Mouse (Mus musculus): ENCODE results near the gene Jrkl. TPM values are rescaled to one million over a fixed set of nuclear protein-coding genes. Genes with fewer than 3 reads are reported as not detected.

The Jrkl gene
- polyA plus RNA-seq, 1 experiment, result 1.9 TPM

- H3K79me2 ChIP-seq (ENCODE audit: control insufficient read depth, insufficient read depth), result no peaks in the 10 kb centered on the region
- H3K27me3 ChIP-seq (ENCODE audit: control insufficient read depth, insufficient read depth, insufficient read length), result no peaks in the 10 kb centered on the region
- TF ChIP-seq POLR2AphosphoS2 (IDR thresholded peaks at IDR 0.05; ENCODE audit: insufficient read length, low read depth), result no peak
- TF ChIP-seq POLR2A (IDR thresholded peaks at IDR 0.05; ENCODE audit: insufficient read length, low read depth), result no peak
- no peak for TF ChIP-seq MAX (IDR thresholded peaks at IDR 0.05; ENCODE audit: low read depth)
- no peak for TF ChIP-seq MYOD1 (IDR thresholded peaks at IDR 0.05; ENCODE audit: control insufficient read depth in 1 of 3, insufficient read length in 2 of 3, low read depth in 2 of 3)
- TF ChIP-seq MYOG (IDR thresholded peaks at IDR 0.05; ENCODE audit: control insufficient read depth in 1 of 3, insufficient read depth in 1 of 3, insufficient read length in 2 of 3, low read depth in 2 of 3), result no peak
- TF ChIP-seq CEBPB (IDR thresholded peaks at IDR 0.05; ENCODE audit: insufficient read depth, poor library complexity, severe bottlenecking), result no peak
- no peak for TF ChIP-seq SRF (IDR thresholded peaks at IDR 0.05; ENCODE audit: control insufficient read depth, insufficient read length, low read depth)
- TF ChIP-seq USF1 (IDR thresholded peaks at IDR 0.05; ENCODE audit: low read depth), result no peak
- TF ChIP-seq E2F4 (IDR thresholded peaks at IDR 0.05; ENCODE audit: insufficient read depth), result no peak
- no peak for TF ChIP-seq TCF3 (IDR thresholded peaks at IDR 0.05; ENCODE audit: insufficient read length, low read depth)
- TF ChIP-seq REST (IDR thresholded peaks at IDR 0.05; ENCODE audit: insufficient read depth, insufficient read length), result no peak
- TF ChIP-seq TCF12 (IDR thresholded peaks at IDR 0.05; ENCODE audit: insufficient read depth, poor library complexity, severe bottlenecking), result no peak
- H3K36me3 ChIP-seq (ENCODE audit: control insufficient read depth, insufficient read depth), result no peaks in the 10 kb centered on the region
- no peak overlapping the region for H3ac ChIP-seq (ENCODE audit: control insufficient read depth, insufficient read length)
- no peak overlapping the region for H3K4me3 ChIP-seq
- no peak overlapping the region for H3K4me2 ChIP-seq (ENCODE audit: low read depth)
Measured at GRCm38 (mm10) chr9:13251251-13251650, 5.6 kb upstream of the Jrkl start.

- no peaks in the 10 kb centered on the region for H3K27me3 ChIP-seq (ENCODE audit: control insufficient read depth, insufficient read depth, insufficient read length)
- peak overlapping the region; percentile 66 for H3K4me2 ChIP-seq (ENCODE audit: low read depth)
- no peak for TF ChIP-seq SRF (IDR thresholded peaks at IDR 0.05; ENCODE audit: control insufficient read depth, insufficient read length, low read depth)
- TF ChIP-seq REST (IDR thresholded peaks at IDR 0.05; ENCODE audit: insufficient read depth, insufficient read length), result no peak
- no peak for TF ChIP-seq TCF3 (IDR thresholded peaks at IDR 0.05; ENCODE audit: insufficient read length, low read depth)
- TF ChIP-seq CEBPB (IDR thresholded peaks at IDR 0.05; ENCODE audit: insufficient read depth, poor library complexity, severe bottlenecking), result no peak
- no peak for TF ChIP-seq USF1 (IDR thresholded peaks at IDR 0.05; ENCODE audit: low read depth)
- no peak for TF ChIP-seq POLR2A (IDR thresholded peaks at IDR 0.05; ENCODE audit: insufficient read length, low read depth)
- TF ChIP-seq MYOD1 (IDR thresholded peaks at IDR 0.05; ENCODE audit: control insufficient read depth in 1 of 3, insufficient read length in 2 of 3, low read depth in 2 of 3), result no peak
- no peak for TF ChIP-seq MAX (IDR thresholded peaks at IDR 0.05; ENCODE audit: low read depth)
- no peak for TF ChIP-seq E2F4 (IDR thresholded peaks at IDR 0.05; ENCODE audit: insufficient read depth)
- TF ChIP-seq TCF12 (IDR thresholded peaks at IDR 0.05; ENCODE audit: insufficient read depth, poor library complexity, severe bottlenecking), result no peak
- peaks cover 16% of the 10 kb centered on the region for H3K79me2 ChIP-seq (ENCODE audit: control insufficient read depth, insufficient read depth)
- no peak overlapping the region for H3ac ChIP-seq (ENCODE audit: control insufficient read depth, insufficient read length)
- H3K36me3 ChIP-seq (ENCODE audit: control insufficient read depth, insufficient read depth), result no peaks in the 10 kb centered on the region
- peak overlapping the region; percentile 72 for H3K4me3 ChIP-seq
Measured at GRCm38 (mm10) chr9:13248104-13248503, 2.5 kb upstream of the Jrkl start.

DNA sequence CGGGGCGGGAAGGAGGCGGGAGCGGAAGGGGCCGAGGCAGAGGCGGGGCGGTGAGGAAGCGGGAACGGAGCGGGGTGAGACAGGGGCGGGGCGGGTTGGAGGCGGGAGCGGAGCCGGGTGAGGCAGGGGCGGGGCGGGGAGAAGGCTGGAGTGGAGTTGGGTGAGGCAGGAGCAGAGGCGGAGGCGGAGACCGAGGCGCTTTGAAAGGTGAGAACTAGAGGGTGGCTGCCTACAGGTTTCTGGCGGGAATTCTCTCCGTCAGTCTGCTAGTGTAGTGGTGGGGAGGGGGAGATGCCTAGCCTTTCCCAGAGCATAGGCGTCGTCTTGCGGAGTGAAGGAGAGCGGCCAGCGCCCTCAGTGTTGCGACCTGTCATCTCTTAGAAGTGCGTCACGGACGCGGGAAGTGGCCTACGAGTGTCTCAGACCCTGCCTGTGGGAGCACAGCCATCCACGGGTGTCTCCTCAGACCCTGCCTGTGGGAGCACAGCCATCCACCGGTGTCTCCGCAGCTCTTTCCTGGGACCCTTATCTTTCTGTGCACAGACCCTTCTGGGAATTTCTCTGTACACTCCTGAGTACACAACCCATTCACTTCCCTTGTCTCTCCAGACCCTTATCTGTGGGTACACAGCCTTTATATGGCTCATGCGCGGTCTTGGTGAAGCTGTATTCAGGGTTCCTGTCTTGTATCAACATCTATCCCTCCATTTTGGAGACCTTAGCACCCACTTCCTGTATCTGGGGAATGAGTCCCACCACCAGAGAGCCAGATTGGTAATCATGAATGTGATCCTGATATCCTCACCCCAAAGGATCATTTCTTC lies 1.4 kb upstream of the Jrkl start, which contains the start of gene Ccdc82:
Ccdc82 (plus strand) TSS at position 141 of the 824 bp plus-strand sequence.
- Histone ChIP-seq H3K27me3 (ENCODE audit: control insufficient read depth, insufficient read depth, insufficient read length) (no peaks in the 10 kb centered on the region), H3K79me2 (ENCODE audit: control insufficient read depth, insufficient read depth) (peaks cover 16% of the 10 kb centered on the region), H3K36me3 (ENCODE audit: control insufficient read depth, insufficient read depth) (no peaks in the 10 kb centered on the region), H3K4me2 (ENCODE audit: low read depth) (peak within 1 kb of the TSS; percentile 66), H3ac (ENCODE audit: control insufficient read depth, insufficient read length) (peak within 1 kb of the TSS; percentile 48), H3K4me3 (peak within 1 kb of the TSS; percentile 72)
- TF ChIP-seq USF1 (IDR thresholded peaks at IDR 0.05; ENCODE audit: low read depth) (no peak), POLR2A (IDR thresholded peaks at IDR 0.05; ENCODE audit: insufficient read length, low read depth) (peak; percentile 63), CEBPB (IDR thresholded peaks at IDR 0.05; ENCODE audit: insufficient read depth, poor library complexity, severe bottlenecking) (no peak), MAX (IDR thresholded peaks at IDR 0.05; ENCODE audit: low read depth) (no peak), MYOD1 (IDR thresholded peaks at IDR 0.05; ENCODE audit: control insufficient read depth in 1 of 3, insufficient read length in 2 of 3, low read depth in 2 of 3) (no peak)

GRCm38 (mm10) chr9:13242321-13242720 lies 3.3 kb downstream of the Jrkl start:
- Histone ChIP-seq H3K4me3 (no peak overlapping the region), H3ac (ENCODE audit: control insufficient read depth, insufficient read length) (no peak overlapping the region), H3K4me2 (ENCODE audit: low read depth) (no peak overlapping the region), H3K36me3 (ENCODE audit: control insufficient read depth, insufficient read depth) (no peaks in the 10 kb centered on the region), H3K27me3 (ENCODE audit: control insufficient read depth, insufficient read depth, insufficient read length) (no peaks in the 10 kb centered on the region), H3K79me2 (ENCODE audit: control insufficient read depth, insufficient read depth) (peaks cover 16% of the 10 kb centered on the region)
- no peak for TF ChIP-seq MAX (IDR thresholded peaks at IDR 0.05; ENCODE audit: low read depth)
- TF ChIP-seq SRF (IDR thresholded peaks at IDR 0.05; ENCODE audit: control insufficient read depth, insufficient read length, low read depth), result no peak

DNA sequence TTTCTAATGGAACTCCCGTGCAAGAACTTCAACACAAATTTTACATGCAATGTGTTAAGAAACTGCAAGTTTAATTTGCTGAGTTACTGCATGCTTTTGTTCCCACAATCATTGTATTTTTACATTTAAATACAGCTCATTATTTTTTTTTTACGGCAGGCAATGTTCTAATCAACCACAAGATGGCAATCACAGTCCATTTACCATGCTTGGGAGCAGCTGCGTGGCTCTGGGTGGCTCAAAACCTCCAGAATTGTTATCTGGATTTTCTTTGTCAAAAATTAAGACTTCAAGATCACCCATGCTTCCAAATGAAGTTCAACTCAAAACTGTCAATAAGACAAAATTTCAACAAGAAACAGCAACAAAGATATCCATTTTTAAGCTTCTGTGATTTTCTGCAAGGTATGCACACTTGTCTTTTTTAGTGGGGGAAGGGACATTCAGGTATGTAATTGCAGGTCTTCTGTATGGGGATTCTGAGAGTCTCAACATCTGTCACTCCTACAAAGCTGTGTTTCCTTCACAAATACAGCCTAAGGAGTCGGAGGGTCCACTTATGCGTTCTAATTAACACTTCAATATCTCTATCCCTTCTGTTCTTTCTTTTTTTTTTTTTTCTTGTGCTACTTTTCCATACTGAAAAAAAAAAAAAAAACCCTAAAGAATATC lies 13.9 kb downstream of the Jrkl start:
- Histone ChIP-seq H3ac (ENCODE audit: control insufficient read depth, insufficient read length) (no peak overlapping the region), H3K79me2 (ENCODE audit: control insufficient read depth, insufficient read depth) (no peaks in the 10 kb centered on the region), H3K27me3 (ENCODE audit: control insufficient read depth, insufficient read depth, insufficient read length) (no peaks in the 10 kb centered on the region), H3K36me3 (ENCODE audit: control insufficient read depth, insufficient read depth) (no peaks in the 10 kb centered on the region), H3K4me3 (no peak overlapping the region), H3K4me2 (ENCODE audit: low read depth) (no peak overlapping the region)
- TF ChIP-seq SRF (IDR thresholded peaks at IDR 0.05; ENCODE audit: control insufficient read depth, insufficient read length, low read depth) (no peak), TCF12 (IDR thresholded peaks at IDR 0.05; ENCODE audit: insufficient read depth, poor library complexity, severe bottlenecking) (no peak), TCF3 (IDR thresholded peaks at IDR 0.05; ENCODE audit: insufficient read length, low read depth) (no peak), REST (IDR thresholded peaks at IDR 0.05; ENCODE audit: insufficient read depth, insufficient read length) (no peak), POLR2AphosphoS2 (IDR thresholded peaks at IDR 0.05; ENCODE audit: insufficient read length, low read depth) (no peak), E2F4 (IDR thresholded peaks at IDR 0.05; ENCODE audit: insufficient read depth) (no peak), CEBPB (IDR thresholded peaks at IDR 0.05; ENCODE audit: insufficient read depth, poor library complexity, severe bottlenecking) (no peak), MYOD1 (IDR thresholded peaks at IDR 0.05; ENCODE audit: control insufficient read depth in 1 of 3, insufficient read length in 2 of 3, low read depth in 2 of 3) (no peak), USF1 (IDR thresholded peaks at IDR 0.05; ENCODE audit: low read depth) (no peak), MYOG (IDR thresholded peaks at IDR 0.05; ENCODE audit: control insufficient read depth in 1 of 3, insufficient read depth in 1 of 3, insufficient read length in 2 of 3, low read depth in 2 of 3) (no peak), MAX (IDR thresholded peaks at IDR 0.05; ENCODE audit: low read depth) (no peak), POLR2A (IDR thresholded peaks at IDR 0.05; ENCODE audit: insufficient read length, low read depth) (no peak)

Data from myocyte (in vitro differentiated cells).